Mouse (Mus musculus) liver, postnatal 0 days (tissue): ENCODE measurements at regions not wholly inside any gene's neighbourhood (a gene's known extent, or its start where the extent isn't known, plus 50 kb on each side); places are given as distances from the start of the nearest gene placed in this dataset.

Experiments
- ATAC-seq: fragments of 200-750 bp; cut with Nextera tagmentation; 2 replicates; pipeline ENCODE4 v1.8.0; 2017; ENCODE audit warnings: mild to moderate bottlenecking, moderate library complexity
- DNase-seq: peaks from one replicate; pipeline ENCODE4 v3.0.0-alpha.2; 2016
- H3K27ac ChIP-seq: fragments of 300-500 bp; sonication (generic); 2 replicates; pipeline ENCODE4 v1.5.1; 2014; ENCODE audit warnings: antibody characterized with exemption, moderate library complexity, mild to moderate bottlenecking, low read depth
- H3K27me3 ChIP-seq: fragments of 300-500 bp; sonication (generic); 2 replicates; pipeline ENCODE4 v1.6.1; 2014; ENCODE audit warnings: low read length, control low read depth, mixed read lengths; ENCODE audit not compliant: insufficient read depth
- H3K36me3 ChIP-seq: fragments of 300-500 bp; sonication (generic); replicated peaks from 2 replicates; pipeline ENCODE4 v1.6.1; 2014; ENCODE audit warnings: mild to moderate bottlenecking, control low read depth, low read length, moderate library complexity, mixed read lengths; ENCODE audit not compliant: insufficient read depth
- H3K4me1 ChIP-seq: fragments of 300-500 bp; sonication (generic); 2 replicates; pipeline ENCODE4 v1.6.1; 2014; ENCODE audit warnings: antibody characterized with exemption, mild to moderate bottlenecking, control low read depth; ENCODE audit not compliant: insufficient read depth
- H3K4me2 ChIP-seq: fragments of 300-500 bp; sonication (generic); 2 replicates; pipeline ENCODE4 v1.6.1; 2014; ENCODE audit warnings: low read depth, mild to moderate bottlenecking, low read length, moderate library complexity, mixed read lengths
- H3K4me3 ChIP-seq: fragments of 300-500 bp; sonication (generic); 2 replicates; pipeline ENCODE4 v1.5.1; 2014; ENCODE audit warnings: low read depth, low read length
- H3K9ac ChIP-seq: fragments of 300-500 bp; sonication (generic); replicated peaks from 2 replicates; pipeline ENCODE4 v1.6.1; 2014; ENCODE audit warnings: mild to moderate bottlenecking, moderate library complexity
- H3K9me3 ChIP-seq: fragments of 300-500 bp; sonication (generic); 2 replicates; pipeline ENCODE4 v1.6.1; 2016; ENCODE audit warnings: mild to moderate bottlenecking, control low read depth, low read length, mixed read lengths
- CTCF ChIP-seq: sonication (generic); IDR thresholded peaks from 2 replicates; pipeline ENCODE4 v1.5.1; 2016; ENCODE audit warnings: antibody characterized with exemption, low read depth
- EP300 ChIP-seq: IDR thresholded peaks from 2 replicates; pipeline ENCODE4 v1.6.1; 2016; ENCODE audit warnings: antibody characterized with exemption, low read depth, mild to moderate bottlenecking
- WGBS: fragments of 180-500 bp; shearing (Covaris S2); extraction: QIAGEN DNeasy Blood & Tissue Kit; methylation state at CpG from one replicate; pipeline ENCODE4 v1.1.7; 2014; ENCODE audit not compliant: insufficient replicate concordance; 5-methylcytosine and 5-hydroxymethylcytosine counted together

DNA sequence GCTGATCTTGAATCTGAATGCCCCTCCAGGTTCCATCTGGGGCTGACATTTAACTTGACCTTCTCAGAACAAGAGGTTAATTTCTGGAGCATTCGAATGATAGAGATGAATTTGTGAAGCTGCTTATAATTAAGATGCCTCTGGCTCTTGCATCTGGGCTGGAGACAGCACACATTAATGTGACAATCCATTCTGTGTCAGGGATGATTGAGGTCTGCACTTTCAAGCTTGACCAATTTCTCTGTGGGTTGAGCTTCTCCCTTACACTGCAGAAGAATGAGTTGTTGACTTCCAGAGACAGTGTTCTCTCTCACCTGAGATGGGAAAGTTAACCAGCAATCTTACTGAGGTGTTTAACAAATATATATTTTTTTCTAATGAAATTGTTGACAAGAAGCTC is 541.8 kb downstream of the Edem1 start:
- H3K27ac ChIP-seq = no peak overlapping the region
- no peaks in the 10 kb centered on the region for H3K9me3 ChIP-seq
- WGBS = 49% methylated on average over 1 of the region's 1 CpGs
- TF ChIP-seq EP300 (no peak), CTCF (no peak)
- no peak overlapping the region for H3K4me2 ChIP-seq
- no peaks in the 10 kb centered on the region for H3K4me1 ChIP-seq
- no peak overlapping the region for H3K9ac ChIP-seq
- no peak for DNase-seq
- H3K27me3 ChIP-seq = no peaks in the 10 kb centered on the region
- H3K4me3 ChIP-seq = no peak overlapping the region
- ATAC-seq = no peak
- H3K36me3 ChIP-seq = no peaks in the 10 kb centered on the region

DNA sequence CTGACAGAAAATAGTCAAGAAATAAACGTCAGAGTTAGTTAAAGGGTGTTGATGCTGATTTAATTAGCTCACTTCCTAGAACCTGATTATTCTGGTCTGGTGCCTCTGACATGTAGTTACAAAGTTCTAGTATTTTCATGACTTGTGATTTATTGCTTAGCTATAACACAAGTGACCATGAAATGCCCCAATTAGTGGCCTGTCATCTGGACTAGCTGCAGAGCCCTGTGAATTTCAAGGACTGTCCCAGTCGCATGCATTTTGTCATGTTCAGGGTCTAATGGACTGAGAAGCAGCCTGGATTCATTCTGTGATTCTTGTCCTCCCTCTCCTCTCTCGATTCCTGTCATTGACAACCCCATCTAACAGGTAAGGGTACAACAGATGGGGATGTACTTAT is 543.5 kb downstream of the Edem1 start:
- H3K27ac ChIP-seq = no peak overlapping the region
- ATAC-seq (no peak), DNase-seq (no peak)
- no peaks in the 10 kb centered on the region for H3K27me3 ChIP-seq
- no peak overlapping the region for H3K9ac ChIP-seq
- H3K9me3 ChIP-seq = no peaks in the 10 kb centered on the region
- H3K4me3 ChIP-seq = no peak overlapping the region
- H3K4me2 ChIP-seq = no peak overlapping the region
- no peaks in the 10 kb centered on the region for H3K36me3 ChIP-seq
- H3K4me1 ChIP-seq = no peaks in the 10 kb centered on the region
- 49% methylated on average over 3 of the region's 3 CpGs for WGBS
- TF ChIP-seq CTCF (no peak), EP300 (no peak)

DNA sequence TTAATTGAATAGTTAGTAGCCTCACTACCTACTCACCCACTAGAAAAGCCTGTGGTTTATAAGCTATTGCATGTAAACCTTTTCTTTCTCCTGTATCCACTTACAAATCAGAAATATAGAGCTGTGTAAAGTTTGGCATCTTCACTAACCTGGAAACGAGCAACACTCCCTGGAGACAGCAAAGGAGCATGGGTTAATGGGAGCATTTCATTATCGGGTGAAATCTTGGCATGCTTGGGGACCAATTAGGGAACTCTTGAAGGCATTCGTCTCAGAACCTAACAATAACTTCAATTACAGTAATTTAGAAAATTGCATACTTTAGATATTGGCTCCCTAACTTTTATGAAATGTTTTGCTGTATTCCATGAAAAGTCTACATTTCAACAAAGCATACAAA is 558.8 kb downstream of the Edem1 start:
- 63% methylated on average over 3 of the region's 3 CpGs for WGBS
- Histone ChIP-seq H3K4me3 (no peak overlapping the region), H3K4me2 (no peak overlapping the region), H3K27me3 (no peaks in the 10 kb centered on the region), H3K36me3 (no peaks in the 10 kb centered on the region), H3K27ac (no peak overlapping the region), H3K4me1 (no peaks in the 10 kb centered on the region), H3K9ac (no peak overlapping the region), H3K9me3 (0 out of 2 replicates have a peak, but pooled peaks cover 3% of the 10 kb centered on the region)
- ATAC-seq = no peak
- TF ChIP-seq EP300 = no peak
- TF ChIP-seq CTCF = no peak
- DNase-seq = no peak

DNA sequence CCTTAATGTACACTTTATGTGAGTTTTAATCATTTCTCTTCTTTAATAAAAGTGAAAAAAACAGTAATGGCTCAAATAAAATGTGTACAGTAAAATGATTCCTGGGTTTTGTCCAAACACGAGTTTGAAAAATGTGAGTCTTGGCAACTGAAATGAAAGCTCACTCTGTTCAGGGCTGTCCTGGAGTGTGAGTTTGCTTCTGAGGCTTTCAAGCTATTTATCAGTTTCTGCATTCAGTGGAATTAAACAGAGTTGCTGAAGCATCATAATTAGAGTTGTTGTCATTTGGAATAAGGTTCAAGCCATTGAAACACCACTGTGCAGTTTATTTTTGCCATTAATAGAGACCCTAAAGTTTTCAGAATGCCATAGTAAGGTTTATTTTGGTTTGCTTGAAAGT is 561.3 kb downstream of the Edem1 start:
- Histone ChIP-seq H3K4me1 (no peaks in the 10 kb centered on the region), H3K9ac (no peak overlapping the region), H3K27me3 (no peaks in the 10 kb centered on the region), H3K4me2 (no peak overlapping the region), H3K36me3 (no peaks in the 10 kb centered on the region), H3K9me3 (no peaks in the 10 kb centered on the region), H3K4me3 (no peak overlapping the region), H3K27ac (no peak overlapping the region)
- no peak for DNase-seq
- WGBS = 63% methylated on average over 1 of the region's 1 CpGs
- ATAC-seq = no peak
- TF ChIP-seq EP300 = no peak
- no peak for TF ChIP-seq CTCF

DNA sequence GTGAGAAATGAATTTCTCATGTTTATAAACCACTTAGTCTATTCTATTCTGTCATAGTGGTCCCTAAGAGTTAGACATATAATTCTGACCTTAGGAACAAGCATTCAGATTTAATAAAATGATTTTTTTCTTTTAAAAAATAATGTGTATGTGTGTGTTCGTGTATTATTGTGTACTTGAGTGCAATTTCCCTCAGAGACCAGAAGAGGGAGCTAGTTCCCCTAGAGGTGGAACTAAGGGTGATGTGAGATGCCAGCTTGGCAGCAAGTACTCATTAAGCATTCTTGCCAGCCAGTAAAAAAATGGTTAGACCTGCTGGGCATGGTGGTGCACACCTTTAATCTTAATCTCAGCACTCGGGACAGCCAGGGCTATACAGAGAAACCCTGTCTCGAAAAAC is 570.2 kb downstream of the Edem1 start:
- 54% methylated on average over 3 of the region's 3 CpGs for WGBS
- TF ChIP-seq CTCF (peak; percentile 31), EP300 (no peak)
- Histone ChIP-seq H3K27ac (no peak overlapping the region), H3K9me3 (no peaks in the 10 kb centered on the region), H3K4me3 (no peak overlapping the region), H3K9ac (no peak overlapping the region), H3K4me2 (no peak overlapping the region), H3K27me3 (no peaks in the 10 kb centered on the region), H3K36me3 (no peaks in the 10 kb centered on the region), H3K4me1 (no peaks in the 10 kb centered on the region)
- no peak for ATAC-seq
- no peak for DNase-seq

DNA sequence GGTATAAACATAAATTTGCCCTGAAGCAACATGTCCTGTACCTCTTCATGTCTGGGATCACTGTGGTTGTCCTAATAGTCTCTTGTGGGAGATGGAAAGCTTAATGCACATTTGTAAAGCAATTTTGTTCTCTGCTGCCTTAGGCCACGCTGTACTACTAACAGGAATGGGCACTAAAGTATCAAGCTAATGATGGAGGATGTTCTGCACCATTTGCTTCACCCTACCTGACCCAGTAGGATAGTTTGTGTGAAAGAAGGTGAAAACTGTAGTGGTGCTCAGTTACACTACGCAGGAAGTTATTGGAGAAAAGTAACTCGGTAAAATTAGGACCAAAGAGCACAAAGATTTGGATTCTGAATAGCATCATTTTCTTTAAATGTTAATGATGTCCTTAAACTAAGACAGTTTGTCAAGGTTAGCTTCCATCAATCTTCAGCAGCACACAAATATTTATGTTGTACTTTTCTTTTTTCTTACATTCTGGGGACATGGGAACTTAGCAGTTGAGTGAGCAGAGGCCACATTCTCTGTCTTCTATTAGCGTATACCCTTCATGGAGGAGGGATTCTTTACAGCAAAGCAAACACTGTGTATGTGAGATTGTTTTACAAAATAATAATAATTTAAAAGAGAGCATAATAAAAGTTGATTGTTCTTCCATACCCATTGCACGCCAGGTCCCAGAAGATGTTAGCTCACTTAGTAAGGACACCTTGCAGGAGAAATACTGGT is 591.2 kb downstream of the Edem1 start:
- 76% methylated on average over 5 of the region's 5 CpGs for WGBS
- H3K4me3 ChIP-seq = no peak overlapping the region
- H3K27me3 ChIP-seq = no peaks in the 10 kb centered on the region
- H3K9me3 ChIP-seq = no peaks in the 10 kb centered on the region
- no peak overlapping the region for H3K4me2 ChIP-seq
- H3K9ac ChIP-seq = no peak overlapping the region
- no peak overlapping the region for H3K27ac ChIP-seq
- ATAC-seq (no peak), DNase-seq (no peak)
- H3K4me1 ChIP-seq = no peaks in the 10 kb centered on the region
- no peak for TF ChIP-seq EP300
- no peak for TF ChIP-seq CTCF
- no peaks in the 10 kb centered on the region for H3K36me3 ChIP-seq

DNA sequence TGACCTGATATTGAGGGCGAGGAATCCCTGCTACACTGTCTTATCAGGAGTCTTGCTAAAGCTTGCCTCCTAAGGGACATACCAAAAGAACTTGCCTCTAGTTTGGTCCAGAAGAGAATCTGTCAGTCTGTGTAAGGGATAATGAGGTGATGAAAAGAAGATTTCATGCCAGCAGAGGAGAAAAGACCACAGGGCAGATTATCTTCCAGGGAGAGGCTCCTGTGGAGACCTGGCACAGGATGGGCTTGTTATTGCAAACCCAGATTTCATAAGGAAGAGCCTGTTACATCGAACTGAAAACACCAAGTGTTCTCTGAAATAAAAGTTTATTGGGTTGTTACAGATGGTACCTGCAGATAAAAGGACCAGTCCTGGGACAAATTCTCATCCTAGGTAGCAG is 605.2 kb downstream of the Edem1 start:
- no peak for ATAC-seq
- Histone ChIP-seq H3K36me3 (no peaks in the 10 kb centered on the region), H3K4me3 (no peak overlapping the region), H3K4me1 (no peaks in the 10 kb centered on the region), H3K27ac (no peak overlapping the region), H3K4me2 (no peak overlapping the region), H3K9ac (no peak overlapping the region), H3K27me3 (no peaks in the 10 kb centered on the region), H3K9me3 (no peaks in the 10 kb centered on the region)
- 74% methylated on average over 2 of the region's 2 CpGs for WGBS
- TF ChIP-seq EP300 = no peak
- no peak for TF ChIP-seq CTCF
- no peak for DNase-seq
